Mouse (Mus musculus): ENCODE measurements around the gene Sipa1. TPM values are rescaled to one million over a fixed set of nuclear protein-coding genes. Genes with fewer than 3 reads are reported as not detected.

Gene Sipa1
- polyA plus RNA-seq, 1 experiment, result 63.2 TPM

GRCm38 (mm10) chr19:5620007-5620406, 43.5 kb downstream of the Sipa1 start:
- Histone ChIP-seq H3K27me3 (ENCODE audit: control insufficient read depth) (peaks cover 5% of the 10 kb centered on the region; the same call in 1 of the 2 replicates), H3K4me3 (replicated peaks) (no peak overlapping the region), H3K4me1 (ENCODE audit: control insufficient read depth) (no peaks in the 10 kb centered on the region), H3K36me3 (ENCODE audit: control insufficient read depth) (no peaks in the 10 kb centered on the region), H3K9me3 (ENCODE audit: control insufficient read depth, low read length) (no peaks in the 10 kb centered on the region)
- TF ChIP-seq TAL1 (IDR thresholded peaks at IDR 0.05; ENCODE audit: low read length) (no peak), GATA1 (IDR thresholded peaks at IDR 0.05; ENCODE audit: low read length) (no peak)

DNA sequence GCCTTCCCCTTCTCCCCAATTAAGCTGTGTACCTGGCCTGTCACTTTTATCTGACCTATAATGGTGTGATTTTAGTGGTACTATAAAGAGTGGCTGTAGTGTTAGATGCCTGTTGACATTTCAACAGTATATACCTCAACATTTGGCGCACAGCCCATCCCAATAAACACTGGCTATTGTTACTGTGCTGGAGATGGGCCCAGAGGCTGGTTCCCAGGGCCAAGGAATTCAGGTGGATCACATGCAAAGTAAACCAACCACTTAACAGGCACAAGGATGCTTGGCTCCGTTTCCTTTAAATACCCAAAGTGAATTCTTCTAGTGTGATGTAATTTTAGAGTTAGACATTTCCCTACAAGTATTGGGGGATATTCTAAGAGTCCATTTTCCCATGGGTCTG, 48.6 kb downstream of the Sipa1 start:
- no peaks in the 10 kb centered on the region; the same call in 1 of the 2 replicates for H3K36me3 ChIP-seq (ENCODE audit: control insufficient read depth)
- H3K9me3 ChIP-seq (ENCODE audit: control insufficient read depth, low read length), result no peaks in the 10 kb centered on the region
- TF ChIP-seq TAL1 (IDR thresholded peaks at IDR 0.05; ENCODE audit: low read length) (no peak), GATA1 (IDR thresholded peaks at IDR 0.05; ENCODE audit: low read length) (no peak)
- H3K4me1 ChIP-seq (ENCODE audit: control insufficient read depth), result peaks cover 37% of the 10 kb centered on the region
- no peaks in the 10 kb centered on the region for H3K27me3 ChIP-seq (ENCODE audit: control insufficient read depth)
- H3K4me3 ChIP-seq (replicated peaks), result no peak overlapping the region

DNA sequence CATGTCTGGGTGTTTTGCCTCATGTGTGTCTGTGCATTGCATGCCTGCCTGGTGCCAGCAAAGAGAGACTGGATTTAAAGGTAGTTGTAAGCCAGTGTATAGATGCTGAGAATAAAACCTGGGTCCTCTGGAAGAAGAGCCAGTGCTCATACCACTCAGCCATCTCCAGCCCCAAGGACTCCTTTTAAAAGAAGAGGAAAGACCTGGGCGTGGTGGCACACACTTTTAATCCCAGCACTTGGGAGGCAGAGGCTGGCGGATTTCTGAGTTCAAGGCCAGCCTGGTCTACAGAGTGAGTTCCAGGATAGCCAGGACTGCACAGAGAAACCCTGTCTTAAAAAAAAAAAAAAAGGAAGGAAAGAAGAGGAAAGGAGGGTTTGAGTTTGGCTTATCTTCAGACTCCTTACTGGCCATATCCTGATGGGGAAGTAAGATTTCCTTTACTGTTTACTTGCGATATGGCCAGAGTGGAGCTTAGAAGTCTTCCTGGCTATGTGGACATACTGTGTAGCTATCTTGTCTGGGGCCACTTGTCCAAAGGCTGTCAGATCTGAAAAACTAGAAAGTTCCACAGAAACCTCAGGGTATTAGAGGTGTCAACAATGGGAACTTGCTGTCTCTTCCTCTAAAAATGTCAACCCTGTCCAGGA, 50.6 kb downstream of the Sipa1 start:
- no peaks in the 10 kb centered on the region for H3K27me3 ChIP-seq (ENCODE audit: control insufficient read depth)
- peaks cover 57% of the 10 kb centered on the region for H3K4me1 ChIP-seq (ENCODE audit: control insufficient read depth)
- TF ChIP-seq TAL1 (IDR thresholded peaks at IDR 0.05; ENCODE audit: low read length), result no peak
- no peak for TF ChIP-seq GATA1 (IDR thresholded peaks at IDR 0.05; ENCODE audit: low read length)
- H3K9me3 ChIP-seq (ENCODE audit: control insufficient read depth, low read length), result no peaks in the 10 kb centered on the region
- no peak overlapping the region for H3K4me3 ChIP-seq (replicated peaks)
- H3K36me3 ChIP-seq (ENCODE audit: control insufficient read depth), result peaks cover 13% of the 10 kb centered on the region

DNA sequence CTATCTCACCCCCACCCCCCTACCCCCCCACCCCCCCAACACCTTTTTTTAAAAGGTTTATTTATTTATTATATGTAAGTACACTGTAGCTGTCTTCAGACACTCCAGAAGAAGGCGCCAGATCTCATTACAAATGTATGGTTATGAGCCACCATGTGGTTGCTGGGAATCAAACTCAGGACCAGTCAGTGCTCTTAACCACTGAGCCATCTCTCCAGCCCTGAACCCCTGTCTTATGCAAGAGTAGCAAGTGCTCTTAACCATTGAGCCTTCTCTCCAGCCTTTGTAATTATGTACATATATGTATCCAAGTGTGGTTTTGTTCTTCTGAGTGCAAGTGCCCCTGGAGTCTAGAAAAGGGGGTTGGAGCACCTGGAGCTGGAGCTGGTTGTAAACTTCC, 51.5 kb downstream of the Sipa1 start:
- TF ChIP-seq GATA1 (IDR thresholded peaks at IDR 0.05; ENCODE audit: low read length) (no peak), TAL1 (IDR thresholded peaks at IDR 0.05; ENCODE audit: low read length) (no peak)
- peaks cover 23% of the 10 kb centered on the region for H3K36me3 ChIP-seq (ENCODE audit: control insufficient read depth)
- peaks cover 61% of the 10 kb centered on the region for H3K4me1 ChIP-seq (ENCODE audit: control insufficient read depth)
- no peaks in the 10 kb centered on the region for H3K27me3 ChIP-seq (ENCODE audit: control insufficient read depth)
- no peak overlapping the region for H3K4me3 ChIP-seq (replicated peaks)
- no peaks in the 10 kb centered on the region for H3K9me3 ChIP-seq (ENCODE audit: control insufficient read depth, low read length)

DNA sequence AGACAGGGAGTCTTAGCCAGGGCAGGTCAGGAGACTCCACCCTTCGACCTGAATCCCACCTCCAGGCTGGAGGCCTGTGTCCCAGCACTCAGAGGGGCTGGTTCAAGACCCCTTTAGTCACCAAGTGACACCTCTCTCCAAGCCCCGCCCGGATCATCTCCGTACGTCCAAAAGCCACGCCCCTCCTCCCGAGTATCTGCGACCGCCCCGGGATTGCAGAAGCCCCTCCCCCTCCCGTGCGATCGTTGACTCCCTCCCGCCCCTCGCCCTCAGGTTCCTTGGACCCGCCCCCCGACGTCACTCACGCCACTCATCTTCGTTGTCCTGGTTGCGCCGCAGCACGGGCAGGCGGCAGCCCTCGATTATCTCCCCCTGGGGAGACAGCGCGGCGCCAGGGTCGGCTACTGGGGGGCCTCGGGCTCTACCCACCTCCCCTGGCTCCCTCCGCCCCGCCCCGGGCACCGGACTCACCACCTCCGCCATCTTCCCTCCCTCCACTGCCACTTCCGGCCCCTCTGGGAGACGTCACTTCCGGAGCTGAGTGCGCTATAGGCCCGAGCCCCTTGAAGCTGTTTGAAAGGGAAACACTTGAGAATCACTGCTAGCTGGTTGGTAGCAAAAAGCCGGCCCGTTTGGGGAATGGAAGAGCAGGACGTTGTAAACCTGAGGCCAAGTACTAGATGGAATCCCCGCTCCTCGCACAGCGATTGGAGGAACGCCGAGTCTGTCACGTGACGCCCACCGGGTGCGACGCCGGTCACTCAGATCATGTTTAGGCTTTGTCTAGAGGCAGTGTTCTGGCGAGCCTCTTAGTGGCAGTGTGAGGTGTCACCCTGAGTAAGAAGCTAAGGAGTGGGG, 53.7 kb downstream of the Sipa1 start, which contains the start of gene Kat5:
Gene Kat5, minus strand, starts transcription at position 691 of the 858 bp plus-strand sequence.
- Histone ChIP-seq H3K4me1 (ENCODE audit: control insufficient read depth) (peaks cover 64% of the 10 kb centered on the region), H3K27me3 (ENCODE audit: control insufficient read depth) (no peaks in the 10 kb centered on the region), H3K9me3 (ENCODE audit: control insufficient read depth, low read length) (no peaks in the 10 kb centered on the region), H3K4me3 (replicated peaks) (peak within 1 kb of the TSS; percentile 93), H3K36me3 (ENCODE audit: control insufficient read depth) (peaks cover 45% of the 10 kb centered on the region)
- TF ChIP-seq TAL1 (IDR thresholded peaks at IDR 0.05; ENCODE audit: low read length) (no peak), GATA1 (IDR thresholded peaks at IDR 0.05; ENCODE audit: low read length) (no peak)

GRCm38 (mm10) chr19:5609171-5609546, 54.3 kb downstream of the Sipa1 start:
- H3K4me1 ChIP-seq (ENCODE audit: control insufficient read depth), result peaks cover 69% of the 10 kb centered on the region
- no peaks in the 10 kb centered on the region for H3K9me3 ChIP-seq (ENCODE audit: control insufficient read depth, low read length)
- no peak for TF ChIP-seq TAL1 (IDR thresholded peaks at IDR 0.05; ENCODE audit: low read length)
- no peak for TF ChIP-seq GATA1 (IDR thresholded peaks at IDR 0.05; ENCODE audit: low read length)
- H3K27me3 ChIP-seq (ENCODE audit: control insufficient read depth), result no peaks in the 10 kb centered on the region
- peaks cover 51% of the 10 kb centered on the region for H3K36me3 ChIP-seq (ENCODE audit: control insufficient read depth)
- peak overlapping the region; percentile 93 for H3K4me3 ChIP-seq (replicated peaks)

DNA sequence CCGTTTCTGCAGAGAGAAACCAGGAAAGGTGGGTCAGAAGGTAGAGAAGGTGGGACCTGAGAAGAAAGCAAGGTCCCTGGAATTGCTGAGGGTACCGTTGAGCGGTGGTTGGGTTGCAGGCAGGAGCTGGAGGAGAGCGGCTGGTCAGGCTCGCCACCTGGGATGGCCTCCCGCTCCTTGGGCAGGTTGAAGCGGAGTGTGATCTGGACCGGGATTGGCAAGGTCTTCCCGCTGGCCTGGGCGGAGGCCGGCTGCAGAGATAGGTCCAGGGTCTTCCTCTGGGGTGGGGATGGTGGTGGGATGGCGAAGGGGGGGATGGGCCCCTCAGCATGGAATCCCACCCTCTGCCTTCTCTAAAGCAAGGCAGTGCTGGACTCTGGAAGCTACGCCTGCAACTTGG, 54.8 kb downstream of the Sipa1 start:
- Histone ChIP-seq H3K4me3 (replicated peaks) (peak overlapping the region; percentile 93), H3K27me3 (ENCODE audit: control insufficient read depth) (no peaks in the 10 kb centered on the region), H3K36me3 (ENCODE audit: control insufficient read depth) (peaks cover 55% of the 10 kb centered on the region), H3K4me1 (ENCODE audit: control insufficient read depth) (peaks cover 69% of the 10 kb centered on the region), H3K9me3 (ENCODE audit: control insufficient read depth, low read length) (no peaks in the 10 kb centered on the region)
- TF ChIP-seq TAL1 (IDR thresholded peaks at IDR 0.05; ENCODE audit: low read length) (no peak), GATA1 (IDR thresholded peaks at IDR 0.05; ENCODE audit: low read length) (no peak)

DNA sequence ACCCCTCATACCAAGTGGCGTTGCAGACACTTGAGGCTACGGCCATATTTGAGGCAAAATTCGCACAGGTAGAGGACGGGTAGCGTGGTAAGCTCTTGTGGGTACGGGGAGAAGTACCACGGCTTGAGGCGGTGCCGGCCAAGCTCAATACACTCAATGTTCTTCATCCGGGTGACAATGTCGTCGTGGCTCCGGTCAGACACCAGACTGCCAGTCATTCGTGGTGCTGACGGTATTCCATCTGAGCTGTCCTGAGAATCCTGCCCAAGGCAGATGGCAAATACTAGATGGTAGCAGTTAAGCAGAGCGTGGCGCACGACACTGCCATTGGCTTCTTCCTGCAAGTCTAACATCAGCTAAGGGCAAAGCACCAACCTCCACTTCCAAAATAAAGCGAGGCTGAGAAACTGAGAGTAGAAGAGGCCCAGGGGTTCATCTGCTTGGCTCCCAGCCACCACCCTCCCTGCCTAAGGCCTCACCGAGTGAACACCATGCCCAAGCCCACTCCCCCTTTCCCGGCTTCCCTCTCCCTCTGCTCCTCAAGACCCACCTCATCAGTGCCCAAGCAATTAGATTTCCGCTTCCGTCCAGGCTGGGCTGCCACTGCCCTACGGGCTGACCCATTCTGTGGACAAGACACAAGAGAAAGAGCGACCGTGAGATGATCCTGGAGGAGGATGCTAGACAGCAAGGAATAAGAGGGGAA, 55.6 kb downstream of the Sipa1 start:
- H3K4me1 ChIP-seq (ENCODE audit: control insufficient read depth), result peaks cover 70% of the 10 kb centered on the region
- no peaks in the 10 kb centered on the region for H3K9me3 ChIP-seq (ENCODE audit: control insufficient read depth, low read length)
- H3K4me3 ChIP-seq (replicated peaks), result no peak overlapping the region
- H3K27me3 ChIP-seq (ENCODE audit: control insufficient read depth), result no peaks in the 10 kb centered on the region
- H3K36me3 ChIP-seq (ENCODE audit: control insufficient read depth), result peaks cover 64% of the 10 kb centered on the region
- no peak for TF ChIP-seq TAL1 (IDR thresholded peaks at IDR 0.05; ENCODE audit: low read length)

GRCm38 (mm10) chr19:5606196-5606595, 57.3 kb downstream of the Sipa1 start:
- peaks cover 76% of the 10 kb centered on the region for H3K4me1 ChIP-seq (ENCODE audit: control insufficient read depth)
- no peak overlapping the region for H3K4me3 ChIP-seq (replicated peaks)
- no peaks in the 10 kb centered on the region for H3K9me3 ChIP-seq (ENCODE audit: control insufficient read depth, low read length)
- TF ChIP-seq GATA1 (IDR thresholded peaks at IDR 0.05; ENCODE audit: low read length), result no peak
- no peak for TF ChIP-seq TAL1 (IDR thresholded peaks at IDR 0.05; ENCODE audit: low read length)
- H3K27me3 ChIP-seq (ENCODE audit: control insufficient read depth), result no peaks in the 10 kb centered on the region
- H3K36me3 ChIP-seq (ENCODE audit: control insufficient read depth), result peaks cover 70% of the 10 kb centered on the region

Data from erythroblast, embryonic 14.5 days (primary cell).